13 mouse cellular contexts compared by ENCODE assay signal in genomic region chr4:83216381-83216780, GRCm38 (mm10).
"Had no signal": no experiment of that assay in that cellular context is flagged by ENCODE, and none has a peak within 500 bp of the region (broad histone marks: within the 10 kb centered on the region; RNA-seq: fewer than 3 reads in every experiment).

No protein-coding gene starts in this region.

- DNase-seq: kidney, adult 18-20 months; kidney, postnatal 36 days; layer of hippocampus, adult 9-11 months; layer of hippocampus, postnatal 36 days; lung, adult 18-20 months; midbrain, embryonic 14.5 days; thymus, postnatal 4 days had no signal

- H3K4me2 ChIP-seq: limb, embryonic 13.5 days; neural tube, embryonic 15.5 days had no signal

- H3K27ac ChIP-seq: limb, embryonic 13.5 days; liver, embryonic 14.5 days; midbrain, embryonic 10.5 days; neural tube, embryonic 15.5 days; stomach, postnatal 0 days had no signal

- H3K4me1 ChIP-seq: midbrain, embryonic 10.5 days; neural tube, embryonic 15.5 days had no signal

- H3K9me3 ChIP-seq: limb, embryonic 13.5 days; midbrain, embryonic 10.5 days; neural tube, embryonic 15.5 days had no signal

- H3K9ac ChIP-seq: limb, embryonic 13.5 days; liver, embryonic 14.5 days; neural tube, embryonic 15.5 days had no signal

- H3K27me3 ChIP-seq: limb, embryonic 13.5 days; neural tube, embryonic 15.5 days had no signal

- H3K36me3 ChIP-seq: limb, embryonic 13.5 days; midbrain, embryonic 10.5 days; neural tube, embryonic 15.5 days had no signal

- H3K4me3 ChIP-seq: limb, embryonic 13.5 days; midbrain, embryonic 10.5 days; myocyte; neural tube, embryonic 15.5 days had no signal
